Mouse (Mus musculus): ENCODE measurements around the gene Vsir. TPM values are rescaled to one million over a fixed set of nuclear protein-coding genes. Genes with fewer than 3 reads are reported as not detected.

Gene Vsir
- polyA plus RNA-seq (2015; fragmentation: Nextera tagmentation; extraction: Ambion mirVana), result 5.2 and 7.2 TPM in 2 replicates

DNA sequence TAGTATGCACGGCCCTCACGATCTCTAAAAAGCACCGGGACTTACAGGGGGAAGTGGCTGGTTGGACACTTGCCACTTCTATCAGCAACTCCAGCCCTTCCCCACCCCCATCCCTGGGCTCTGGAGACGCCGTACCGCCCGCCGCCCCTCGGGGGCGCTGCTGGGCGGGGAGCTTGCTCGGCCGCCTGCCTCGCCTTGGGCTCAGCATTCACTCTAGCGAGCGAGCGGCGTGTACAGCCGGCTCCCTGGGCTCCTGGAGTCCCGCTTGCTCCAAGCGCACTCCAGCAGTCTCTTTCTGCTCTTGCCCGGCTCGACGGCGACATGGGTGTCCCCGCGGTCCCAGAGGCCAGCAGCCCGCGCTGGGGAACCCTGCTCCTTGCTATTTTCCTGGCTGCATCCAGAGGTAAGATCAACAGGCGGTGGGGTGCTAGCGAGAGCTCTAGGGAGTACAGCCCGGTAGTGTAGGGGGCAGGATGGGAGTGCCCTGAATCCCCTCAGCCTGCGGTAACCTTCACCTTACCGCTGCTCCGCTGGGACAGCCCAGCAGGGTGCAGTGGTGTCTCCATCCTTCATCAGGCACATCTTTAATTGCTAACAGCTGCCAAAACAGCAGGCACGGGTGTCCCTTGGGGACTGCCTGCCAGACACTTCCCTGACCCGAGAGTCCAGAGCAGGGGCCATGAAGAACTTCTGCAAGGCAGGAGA, at the start of gene Vsir:
TSS of gene Vsir (plus strand) at position 151 of the 705 bp plus-strand sequence.
- H3K9me3 ChIP-seq, result no peaks in the 10 kb centered on the region
- WGBS, result under 1% methylated on average over 37 of the region's 37 CpGs
- peak; percentile 60; the same call in 1 of the 2 replicates for ATAC-seq (ENCODE audit: borderline replicate concordance, extremely low read depth, low FRiP score, low TSS enrichment)

DNA sequence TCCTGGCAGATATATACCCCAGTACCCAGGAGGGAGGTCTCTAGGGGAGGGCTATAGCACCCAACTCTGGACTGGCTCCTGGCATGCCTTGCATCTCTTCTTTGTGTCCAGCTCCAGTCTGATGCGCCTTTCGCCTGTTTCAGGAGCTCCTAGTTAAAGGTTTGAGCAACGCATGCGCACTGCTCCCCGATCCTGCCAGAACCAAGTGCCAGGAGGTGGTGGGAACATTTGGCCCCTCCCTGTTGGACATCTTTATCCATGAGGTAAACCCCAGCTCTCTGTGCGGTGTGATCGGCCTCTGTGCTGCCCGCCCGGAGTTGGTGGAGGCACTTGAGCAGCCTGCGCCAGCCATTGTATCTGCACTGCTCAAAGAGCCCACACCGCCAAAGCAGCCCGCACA, 47.0 kb upstream of the Vsir start:
- no peak for ATAC-seq (ENCODE audit: borderline replicate concordance, extremely low read depth, low FRiP score, low TSS enrichment)
- 96% methylated on average over 12 of the region's 12 CpGs for WGBS
- Histone ChIP-seq H3K36me3 (peaks cover 46% of the 10 kb centered on the region), H3K9me3 (no peaks in the 10 kb centered on the region), H3K9ac (no peak overlapping the region), H3K27ac (no peak overlapping the region), H3K4me2 (no peak overlapping the region), H3K4me1 (no peaks in the 10 kb centered on the region), H3K27me3 (no peaks in the 10 kb centered on the region), H3K4me3 (no peak overlapping the region)

More for the DNA sequence above, at the start of gene Vsir:
- Histone ChIP-seq H3K4me3 (peak within 1 kb of the TSS; percentile 38), H3K9ac (peak within 1 kb of the TSS; percentile 20), H3K4me2 (peak within 1 kb of the TSS; percentile 56), H3K4me1 (peaks cover 57% of the 10 kb centered on the region), H3K27ac (peak within 1 kb of the TSS; percentile 68), H3K27me3 (0 out of 2 replicates have a peak, but pooled peaks cover 6% of the 10 kb centered on the region), H3K36me3 (no peaks in the 10 kb centered on the region)

DNA sequence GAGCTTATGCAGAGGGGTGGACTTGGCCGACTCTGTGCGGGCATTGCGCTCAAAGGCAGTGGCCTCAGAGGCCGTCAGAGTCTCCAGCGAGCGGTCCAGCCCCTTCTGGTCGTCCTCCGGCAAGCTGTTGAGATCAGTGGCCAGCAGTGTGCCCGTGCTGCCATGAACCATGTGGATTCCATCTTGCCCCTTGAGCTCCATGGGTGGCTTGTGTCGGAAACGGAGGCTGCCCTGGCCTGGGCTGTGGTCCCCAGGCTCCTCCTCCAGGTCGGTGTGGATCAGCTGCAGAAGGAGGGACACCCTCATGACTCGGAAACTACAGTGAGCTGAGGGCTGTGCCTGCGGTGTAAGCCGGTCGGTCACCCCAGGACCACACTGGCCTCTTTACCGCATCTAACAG, 43.2 kb upstream of the Vsir start:
- Histone ChIP-seq H3K4me3 (no peak overlapping the region), H3K27ac (no peak overlapping the region), H3K27me3 (no peaks in the 10 kb centered on the region), H3K4me2 (no peak overlapping the region), H3K4me1 (no peaks in the 10 kb centered on the region), H3K9ac (no peak overlapping the region), H3K9me3 (no peaks in the 10 kb centered on the region), H3K36me3 (peaks cover 31% of the 10 kb centered on the region)
- 82% methylated on average over 17 of the region's 17 CpGs for WGBS
- no peak for ATAC-seq (ENCODE audit: borderline replicate concordance, extremely low read depth, low FRiP score, low TSS enrichment)

DNA sequence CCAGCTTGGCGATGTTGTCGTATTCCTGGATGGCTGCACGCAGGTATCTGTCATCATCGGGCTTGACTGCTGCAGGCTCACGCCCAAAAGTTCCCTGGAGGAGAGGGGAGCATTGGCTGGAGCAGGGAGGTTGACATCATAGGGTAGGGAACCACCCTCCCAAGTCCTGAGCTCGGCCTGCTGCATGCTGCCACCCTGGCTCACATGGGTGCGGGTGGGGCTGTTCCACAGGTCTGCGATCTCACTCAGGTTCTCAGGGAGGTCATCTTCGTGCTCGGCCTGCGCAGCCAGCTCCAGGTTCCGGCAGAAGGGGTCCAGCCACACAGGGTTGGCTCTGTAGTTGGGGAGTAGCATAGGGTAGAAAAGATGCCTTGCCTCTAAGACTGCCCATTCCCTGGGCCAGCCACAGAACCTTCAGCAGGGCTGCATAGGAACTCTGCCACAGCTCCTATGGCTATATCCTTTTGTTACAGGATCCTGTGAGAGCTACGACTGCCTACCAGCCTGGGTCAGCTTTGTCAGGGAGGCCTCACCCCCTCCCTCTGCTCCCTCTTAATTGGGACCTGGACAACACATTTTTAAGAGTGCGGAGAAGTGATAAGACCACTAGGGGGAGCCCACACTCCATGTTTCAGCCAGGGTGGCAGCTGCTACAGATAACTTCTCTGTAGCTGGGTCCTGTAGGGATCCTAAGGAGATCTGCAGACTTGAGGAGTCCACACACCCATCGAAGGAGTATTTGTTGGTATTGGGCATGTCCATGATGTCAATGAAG, 41.6 kb upstream of the Vsir start:
- ATAC-seq (ENCODE audit: borderline replicate concordance, extremely low read depth, low FRiP score, low TSS enrichment), result peak; percentile 66; the same call in 1 of the 2 replicates
- no peak overlapping the region for H3K9ac ChIP-seq
- no peaks in the 10 kb centered on the region for H3K27me3 ChIP-seq
- no peak overlapping the region for H3K4me3 ChIP-seq
- H3K4me1 ChIP-seq, result no peaks in the 10 kb centered on the region
- H3K27ac ChIP-seq, result no peak overlapping the region
- H3K9me3 ChIP-seq, result no peaks in the 10 kb centered on the region
- 63% methylated on average over 15 of the region's 15 CpGs for WGBS
- H3K36me3 ChIP-seq, result peaks cover 16% of the 10 kb centered on the region
- H3K4me2 ChIP-seq, result no peak overlapping the region

DNA sequence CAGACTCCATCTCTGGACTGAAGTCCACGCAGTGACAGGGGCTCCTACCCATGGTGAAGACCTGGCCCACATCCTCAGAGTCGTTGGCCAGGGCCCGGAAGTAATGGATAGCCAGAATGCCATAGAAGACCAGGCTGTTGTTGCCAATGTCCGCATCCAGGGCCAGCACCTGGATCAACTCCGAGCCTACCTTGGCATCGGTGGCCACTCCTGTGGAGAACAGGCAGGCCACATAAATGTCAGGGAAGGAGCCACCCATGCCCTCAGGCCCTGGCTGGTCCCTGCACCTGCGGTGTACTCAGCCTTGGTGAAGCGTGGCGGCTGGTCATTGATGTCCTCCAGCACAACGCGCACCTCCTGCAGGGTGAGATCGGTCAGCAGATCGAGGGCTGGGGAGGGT, 36.0 kb upstream of the Vsir start:
- no peaks in the 10 kb centered on the region for H3K36me3 ChIP-seq
- no peak overlapping the region for H3K9ac ChIP-seq
- no peaks in the 10 kb centered on the region for H3K4me1 ChIP-seq
- H3K9me3 ChIP-seq, result no peaks in the 10 kb centered on the region
- no peak overlapping the region for H3K4me2 ChIP-seq
- H3K27ac ChIP-seq, result no peak overlapping the region
- no peaks in the 10 kb centered on the region for H3K27me3 ChIP-seq
- H3K4me3 ChIP-seq, result no peak overlapping the region
- WGBS, result 86% methylated on average over 13 of the region's 13 CpGs
- ATAC-seq (ENCODE audit: borderline replicate concordance, extremely low read depth, low FRiP score, low TSS enrichment), result no peak

DNA sequence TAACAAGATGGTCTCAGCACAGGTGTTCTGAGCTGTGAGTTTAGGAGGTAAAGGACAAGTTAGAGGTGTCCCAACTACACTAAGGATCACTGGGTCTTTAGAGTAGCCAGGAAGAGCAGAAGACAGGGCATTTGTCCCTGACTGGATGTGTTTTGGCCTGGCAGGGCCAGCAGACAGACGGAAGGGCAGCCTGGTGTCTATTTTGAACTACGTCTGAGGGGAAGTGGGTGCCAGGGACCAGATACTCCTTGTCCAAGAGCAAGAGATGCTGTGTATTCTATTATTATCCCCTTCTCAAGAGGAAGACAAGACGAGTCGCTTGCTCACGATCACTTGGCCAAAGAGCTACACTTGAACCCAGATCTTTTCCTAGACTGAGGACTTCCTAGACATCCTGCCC, 33.0 kb upstream of the Vsir start:
- no peak for ATAC-seq (ENCODE audit: borderline replicate concordance, extremely low read depth, low FRiP score, low TSS enrichment)
- Histone ChIP-seq H3K4me2 (no peak overlapping the region), H3K36me3 (no peaks in the 10 kb centered on the region), H3K9ac (no peak overlapping the region), H3K27me3 (no peaks in the 10 kb centered on the region), H3K27ac (no peak overlapping the region), H3K4me1 (no peaks in the 10 kb centered on the region), H3K4me3 (no peak overlapping the region), H3K9me3 (no peaks in the 10 kb centered on the region)
- 88% methylated on average over 5 of the region's 5 CpGs for WGBS

DNA sequence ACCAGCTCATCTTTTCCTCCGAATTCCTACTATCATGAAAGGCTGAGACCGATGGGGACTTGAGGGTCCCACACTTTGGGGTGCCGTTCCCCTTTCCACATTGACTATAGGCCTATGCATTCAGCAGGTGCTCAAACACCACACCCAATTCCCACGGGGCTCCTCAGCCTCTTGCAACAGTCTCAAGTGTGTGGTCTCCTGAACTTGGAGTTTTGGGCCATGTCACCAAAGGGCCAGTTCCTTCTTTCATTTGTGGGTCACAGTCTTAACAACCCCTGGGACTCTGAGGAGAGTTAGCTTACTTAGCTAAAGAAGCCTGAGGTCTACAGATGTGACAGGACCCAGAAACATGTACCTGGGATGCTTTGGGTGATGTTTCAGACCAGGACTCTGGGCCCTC, 30.5 kb upstream of the Vsir start:
- Histone ChIP-seq H3K4me1 (no peaks in the 10 kb centered on the region), H3K4me3 (no peak overlapping the region), H3K36me3 (no peaks in the 10 kb centered on the region), H3K27me3 (no peaks in the 10 kb centered on the region), H3K9me3 (no peaks in the 10 kb centered on the region), H3K27ac (no peak overlapping the region), H3K4me2 (no peak overlapping the region), H3K9ac (no peak overlapping the region)
- WGBS, result 79% methylated on average over 4 of the region's 4 CpGs
- ATAC-seq (ENCODE audit: borderline replicate concordance, extremely low read depth, low FRiP score, low TSS enrichment), result no peak

- Histone ChIP-seq H3K9me3 (no peaks in the 10 kb centered on the region), H3K4me3 (no peak overlapping the region), H3K36me3 (no peaks in the 10 kb centered on the region), H3K9ac (no peak overlapping the region), H3K27me3 (no peaks in the 10 kb centered on the region), H3K4me1 (peaks cover 14% of the 10 kb centered on the region), H3K4me2 (no peak overlapping the region), H3K27ac (0 out of 2 replicates have a peak overlapping the region, but pooled peaks have one; percentile 16)
- ATAC-seq (ENCODE audit: borderline replicate concordance, extremely low read depth, low FRiP score, low TSS enrichment), result peak; percentile 79
- 33% methylated on average over 11 of the region's 11 CpGs for WGBS
Observed at GRCm38 (mm10) chr10:60328963-60329650, 17.5 kb upstream of the Vsir start.

DNA sequence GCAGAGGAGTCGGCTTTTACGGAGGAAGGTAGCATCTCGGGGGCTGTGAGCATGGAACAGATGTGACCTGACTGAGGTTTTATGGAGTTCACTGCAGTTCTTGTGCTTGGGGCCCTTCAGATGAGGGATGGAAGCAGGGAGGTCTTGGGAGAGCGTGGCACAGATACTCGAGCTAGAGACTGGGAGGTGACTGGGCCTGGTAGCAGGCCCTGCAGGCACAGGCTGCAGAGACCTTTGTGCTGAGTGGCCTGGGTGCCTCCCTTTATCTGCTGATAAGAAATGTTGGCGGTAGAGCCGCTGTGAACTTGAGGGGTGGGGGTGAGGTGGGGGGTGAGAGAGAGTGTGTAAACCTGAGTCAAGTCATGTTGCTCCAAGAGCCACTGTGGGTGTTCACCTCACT, 12.1 kb upstream of the Vsir start:
- Histone ChIP-seq H3K4me2 (no peak overlapping the region), H3K4me3 (no peak overlapping the region), H3K27me3 (no peaks in the 10 kb centered on the region), H3K9ac (no peak overlapping the region), H3K27ac (no peak overlapping the region), H3K36me3 (no peaks in the 10 kb centered on the region), H3K4me1 (peaks cover 6% of the 10 kb centered on the region), H3K9me3 (no peaks in the 10 kb centered on the region)
- ATAC-seq (ENCODE audit: borderline replicate concordance, extremely low read depth, low FRiP score, low TSS enrichment), result no peak
- WGBS, result 51% methylated on average over 7 of the region's 7 CpGs

DNA sequence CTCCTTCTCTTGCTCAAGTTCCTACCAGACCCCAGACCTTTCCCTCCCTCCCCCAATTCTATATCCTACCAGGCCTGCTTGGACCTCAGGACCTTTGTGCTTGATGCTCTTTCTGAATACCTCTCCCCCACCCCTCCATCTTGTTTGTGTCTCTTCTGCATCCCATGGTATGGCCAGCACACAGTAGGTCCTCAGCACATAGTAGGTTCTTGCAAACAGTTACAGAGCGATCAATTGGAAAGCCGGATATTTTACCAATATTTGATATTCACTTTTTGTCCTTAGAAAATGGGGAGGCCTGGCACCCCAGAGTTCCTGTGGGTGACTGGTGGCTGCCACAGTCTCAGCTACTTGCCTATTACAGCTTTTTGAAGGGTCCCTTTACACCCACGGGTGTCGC, 11.6 kb upstream of the Vsir start:
- no peaks in the 10 kb centered on the region for H3K36me3 ChIP-seq
- H3K27me3 ChIP-seq, result no peaks in the 10 kb centered on the region
- H3K27ac ChIP-seq, result no peak overlapping the region
- no peak overlapping the region for H3K9ac ChIP-seq
- peaks cover 2% of the 10 kb centered on the region for H3K4me1 ChIP-seq
- no peaks in the 10 kb centered on the region for H3K9me3 ChIP-seq
- no peak overlapping the region for H3K4me2 ChIP-seq
- no peak for ATAC-seq (ENCODE audit: borderline replicate concordance, extremely low read depth, low FRiP score, low TSS enrichment)
- 93% methylated on average over 4 of the region's 4 CpGs for WGBS
- H3K4me3 ChIP-seq, result no peak overlapping the region

GRCm38 (mm10) chr10:60341528-60341927, 5.1 kb upstream of the Vsir start:
- no peak overlapping the region for H3K4me3 ChIP-seq
- 69% methylated on average over 9 of the region's 9 CpGs for WGBS
- H3K36me3 ChIP-seq, result no peaks in the 10 kb centered on the region
- no peak overlapping the region for H3K4me2 ChIP-seq
- H3K4me1 ChIP-seq, result peaks cover 7% of the 10 kb centered on the region
- no peak overlapping the region for H3K27ac ChIP-seq
- H3K9me3 ChIP-seq, result no peaks in the 10 kb centered on the region
- no peak for ATAC-seq (ENCODE audit: borderline replicate concordance, extremely low read depth, low FRiP score, low TSS enrichment)
- no peak overlapping the region for H3K9ac ChIP-seq
- no peaks in the 10 kb centered on the region for H3K27me3 ChIP-seq

- Histone ChIP-seq H3K9me3 (no peaks in the 10 kb centered on the region), H3K36me3 (no peaks in the 10 kb centered on the region), H3K27me3 (0 out of 2 replicates have a peak, but pooled peaks cover 6% of the 10 kb centered on the region), H3K27ac (no peak overlapping the region), H3K9ac (no peak overlapping the region), H3K4me2 (no peak overlapping the region), H3K4me3 (no peak overlapping the region), H3K4me1 (peaks cover 31% of the 10 kb centered on the region)
- ATAC-seq (ENCODE audit: borderline replicate concordance, extremely low read depth, low FRiP score, low TSS enrichment), result no peak
- WGBS, result 68% methylated on average over 3 of the region's 3 CpGs
Observed at GRCm38 (mm10) chr10:60344111-60344510, 2.5 kb upstream of the Vsir start.
